Mouse (Mus musculus) lung, adult 2 months (tissue): ENCODE results near the gene Tmed1.

Experiments
- CTCF ChIP-seq: fragments of 200-500 bp; IDR thresholded peaks from 2 replicates; pipeline ENCODE4 v1.5.1; 2011; ENCODE audit warnings: mild to moderate bottlenecking, low read length, control low read depth; ENCODE audit not compliant: insufficient read depth
- POLR2A ChIP-seq: fragments of 200-500 bp; IDR thresholded peaks from 2 replicates; pipeline ENCODE4 v1.6.1; 2011; ENCODE audit warnings: low read depth, mild to moderate bottlenecking, control low read depth, low read length, borderline replicate concordance; ENCODE audit errors: extremely low read depth

DNA sequence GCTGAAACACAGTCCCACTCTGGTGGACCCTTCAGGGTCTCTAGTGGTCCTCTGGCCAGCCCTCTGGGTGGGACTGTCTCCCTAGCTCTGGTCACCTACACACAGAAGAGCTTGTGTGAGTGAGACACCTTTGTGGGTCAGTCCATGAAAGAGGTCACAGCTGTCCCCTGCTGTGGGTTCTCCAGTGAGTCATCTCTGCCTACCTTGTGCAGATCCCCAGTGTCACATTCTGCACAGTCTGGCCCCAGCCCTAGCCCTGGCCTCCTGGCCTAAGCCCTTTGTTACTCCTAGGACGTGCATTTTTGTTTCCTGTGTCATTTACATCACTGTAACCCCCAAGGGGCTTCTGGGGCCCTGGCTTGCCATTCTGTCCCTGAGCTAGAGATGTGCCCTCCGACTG, 16.1 kb downstream of the Tmed1 start:
- TF ChIP-seq CTCF (no peak), POLR2A (no peak)
